Mouse (Mus musculus) MEL (cell line): Measurements from ENCODE around the gene Tom1l2. TPM values are rescaled to one million over a fixed set of nuclear protein-coding genes. Genes with fewer than 3 reads are reported as not detected.

ENCODE experiments used
- DNase-seq: peaks from one replicate; pipeline ENCODE4 v3.0.0; 2011; ENCODE audit warnings: low read depth, low spot score
- H3K27ac ChIP-seq: 2 replicates; pipeline ENCODE4 v1.5.1; 2012; ENCODE audit warnings: low read depth, mild to moderate bottlenecking, control low read depth, low read length, moderate library complexity; ENCODE audit not compliant: control insufficient read depth
- H3K27me3 ChIP-seq, 2 experiments: fragments of 150-350 bp in 1 of 2; sonication (generic) in 1 of 2; 2 replicates each; pipeline ENCODE4 v1.6.1; 2012; ENCODE audit warnings: low read length in 2 of 2, mild to moderate bottlenecking in 2 of 2, improper control_type of control experiment in 1 of 2, moderate library complexity in 1 of 2; ENCODE audit not compliant: insufficient read depth in 2 of 2, control insufficient read depth in 1 of 2
- H3K36me3 ChIP-seq, 2 experiments: 2 replicates each; pipeline ENCODE4 v1.6.1; 2012 to 2014; ENCODE audit warnings: low read length in 2 of 2, improper control_type of control experiment in 1 of 2, inconsistent platforms in 1 of 2, mild to moderate bottlenecking in 1 of 2; ENCODE audit not compliant: insufficient read depth in 2 of 2, control insufficient read depth in 1 of 2
- H3K4me1 ChIP-seq, 2 experiments: fragments of 150-350 bp in 1 of 2; sonication (generic) in 1 of 2; 2 replicates each; pipeline ENCODE4 v1.6.1; 2012; ENCODE audit warnings: low read length in 2 of 2, improper control_type of control experiment in 1 of 2, mild to moderate bottlenecking in 1 of 2; ENCODE audit not compliant: insufficient read depth in 2 of 2, control insufficient read depth in 1 of 2
- H3K4me3 ChIP-seq, 2 experiments: fragments of 150-350 bp in 1 of 2; sonication (generic) in 1 of 2; 2 replicates each; pipeline ENCODE4 v1.5.1; 2012; ENCODE audit warnings: low read depth in 2 of 2, low read length in 2 of 2, mild to moderate bottlenecking in 2 of 2, moderate library complexity in 2 of 2, control low read depth in 1 of 2, improper control_type of control experiment in 1 of 2; ENCODE audit not compliant: control insufficient read depth in 1 of 2, insufficient read depth in 1 of 2
- H3K79me2 ChIP-seq: 2 replicates; pipeline ENCODE4 v1.6.1; 2012; ENCODE audit warnings: mild to moderate bottlenecking, low read length, moderate library complexity; ENCODE audit not compliant: control insufficient read depth, poor library complexity, insufficient read depth
- H3K9ac ChIP-seq: 2 replicates; pipeline ENCODE4 v1.6.1; 2012; ENCODE audit warnings: low read depth, mild to moderate bottlenecking, control low read depth, low read length, moderate library complexity; ENCODE audit not compliant: control insufficient read depth, poor library complexity, severe bottlenecking
- H3K9me3 ChIP-seq: fragments of 150-350 bp; sonication (generic); replicated peaks from 2 replicates; pipeline ENCODE4 v1.6.1; 2012; ENCODE audit warnings: mild to moderate bottlenecking, low read length, improper control_type of control experiment, moderate library complexity; ENCODE audit not compliant: insufficient read depth
- BHLHE40 ChIP-seq: IDR thresholded peaks from 2 replicates; pipeline ENCODE4 v1.6.1; 2012; ENCODE audit warnings: low read depth, mild to moderate bottlenecking, inconsistent platforms, low read length, improper control_type of control experiment, borderline replicate concordance
- CTCF ChIP-seq, 3 experiments: IDR thresholded peaks in 2 of 3; conservative IDR thresholded peaks in 1 of 3; 2 replicates each; pipeline ENCODE4 v1.5.1; 2011 to 2012; ENCODE audit warnings: low read length in 3 of 3, low read depth in 2 of 3, mild to moderate bottlenecking in 2 of 3, improper control_type of control experiment in 1 of 3, inconsistent platforms in 1 of 3, mixed read lengths in 1 of 3, moderate library complexity in 1 of 3; ENCODE audit not compliant: control insufficient read depth in 1 of 3, insufficient read depth in 1 of 3, poor library complexity in 1 of 3, severe bottlenecking in 1 of 3
- E2F4 ChIP-seq: IDR thresholded peaks from 2 replicates; pipeline ENCODE4 v1.6.1; 2011; ENCODE audit warnings: low read depth, low read length, improper control_type of control experiment, borderline replicate concordance
- EP300 ChIP-seq, 2 experiments: IDR thresholded peaks; 2 replicates each; pipeline ENCODE4 v1.6.1; 2011; ENCODE audit warnings: improper control_type of control experiment in 2 of 2, low read length in 2 of 2, low read depth in 1 of 2, mild to moderate bottlenecking in 1 of 2
- ETS1 ChIP-seq: IDR thresholded peaks from 2 replicates; pipeline ENCODE4 v1.6.1; 2012; ENCODE audit warnings: low read depth, mild to moderate bottlenecking, inconsistent platforms, low read length, improper control_type of control experiment, moderate library complexity
- GATA1 ChIP-seq: IDR thresholded peaks from 2 replicates; pipeline ENCODE4 v1.6.1; 2011; ENCODE audit warnings: low read depth, low read length, improper control_type of control experiment
- JUND ChIP-seq: IDR thresholded peaks from 2 replicates; pipeline ENCODE4 v1.6.1; 2011; ENCODE audit warnings: low read depth, mild to moderate bottlenecking, improper control_type of control experiment, low read length
- MAFK ChIP-seq: IDR thresholded peaks from 2 replicates; pipeline ENCODE4 v1.6.1; 2011; ENCODE audit warnings: low read depth, mild to moderate bottlenecking, low read length, improper control_type of control experiment, borderline replicate concordance
- MAZ ChIP-seq: IDR thresholded peaks from 2 replicates; pipeline ENCODE4 v1.6.1; 2012; ENCODE audit warnings: low read depth, mild to moderate bottlenecking, inconsistent platforms, low read length, improper control_type of control experiment
- MXI1 ChIP-seq: IDR thresholded peaks from 2 replicates; pipeline ENCODE4 v1.6.1; 2011; ENCODE audit warnings: mild to moderate bottlenecking, low read depth, low read length, improper control_type of control experiment
- MYC ChIP-seq: IDR thresholded peaks from 2 replicates; pipeline ENCODE4 v1.6.1; 2011; ENCODE audit warnings: low read depth, mild to moderate bottlenecking, low read length, improper control_type of control experiment, moderate library complexity
- POLR2A ChIP-seq, 2 experiments: IDR thresholded peaks; 2 replicates each; pipeline ENCODE4 v1.6.1; 2011 to 2012; ENCODE audit warnings: low read length in 2 of 2, mild to moderate bottlenecking in 2 of 2, control low read depth in 1 of 2, improper control_type of control experiment in 1 of 2, low read depth in 1 of 2, moderate library complexity in 1 of 2; ENCODE audit not compliant: control insufficient read depth in 1 of 2, insufficient read depth in 1 of 2, poor library complexity in 1 of 2
- POLR2AphosphoS5 ChIP-seq: IDR thresholded peaks from 2 replicates; pipeline ENCODE4 v1.6.1; 2012; ENCODE audit warnings: low read depth, borderline replicate concordance, mild to moderate bottlenecking, inconsistent platforms, low read length, moderate library complexity, mixed read lengths
- RAD21 ChIP-seq: IDR thresholded peaks from 2 replicates; pipeline ENCODE4 v1.6.1; 2011; ENCODE audit warnings: mild to moderate bottlenecking, low read depth, low read length, improper control_type of control experiment
- SIN3A ChIP-seq: IDR thresholded peaks from 2 replicates; pipeline ENCODE4 v1.6.1; 2012; ENCODE audit warnings: low read length, improper control_type of control experiment, inconsistent platforms
- TAL1 ChIP-seq: IDR thresholded peaks from 2 replicates; pipeline ENCODE4 v1.6.1; 2012; ENCODE audit warnings: mild to moderate bottlenecking, inconsistent platforms, low read length, moderate library complexity, mixed read lengths
- ZKSCAN1 ChIP-seq: IDR thresholded peaks from 2 replicates; pipeline ENCODE4 v1.6.1; 2012; ENCODE audit warnings: low read depth, mild to moderate bottlenecking, inconsistent platforms, low read length, improper control_type of control experiment, moderate library complexity
- ZNF384 ChIP-seq: IDR thresholded peaks from 2 replicates; pipeline ENCODE4 v1.6.1; 2012; ENCODE audit warnings: low read depth, mild to moderate bottlenecking, inconsistent platforms, low read length, improper control_type of control experiment
- polyA plus RNA-seq, 2 experiments: library from polyadenylated mRNA; stranded (reverse) in 1 of 2; unstranded in 1 of 2; fragments of >175 nt in 1 of 2; fragments of >200 nt in 1 of 2; gene quantifications; 2 replicates each; pipeline versions ENCODE4 v1.2.1 to v1.2.4; 2012; ENCODE audit warnings: low replicate concordance in 2 of 2, low read depth in 1 of 2; ENCODE audit not compliant: insufficient read length in 2 of 2, insufficient read depth in 1 of 2, missing spikeins in 1 of 2
- total RNA-seq: library from RNA; depleted of rRNA; stranded (reverse); fragments of 300-350 nt; gene quantifications from 2 replicates; pipeline ENCODE4 v1.2.3, GENCODE M21; 2012

Gene Tom1l2
- total and polyA plus RNA-seq, 3 experiments = 6.8 to 12.2 TPM; not detected in 1

GRCm38 (mm10) chr11:60247753-60248550 is 104.8 kb downstream of the Tom1l2 start:
- TF ChIP-seq ZKSCAN1 = no peak
- no peak for TF ChIP-seq JUND
- TF ChIP-seq TAL1 = no peak
- TF ChIP-seq SIN3A = no peak
- no peak for TF ChIP-seq MYC
- no peak for TF ChIP-seq MXI1
- TF ChIP-seq EP300 (IDR thresholded peaks at IDR 0.05; ENCODE audit: low read depth in 1 of 2, low read length in 2 of 2) = no peak
- no peak for TF ChIP-seq CTCF (IDR thresholded peaks at IDR 0.05 in 2 of 3, conservative IDR thresholded peaks at IDR 0.05 in 1 of 3; ENCODE audit: control insufficient read depth in 1 of 3, insufficient read depth in 1 of 3, low read depth in 2 of 3, low read length in 3 of 3, poor library complexity in 1 of 3, severe bottlenecking in 1 of 3)
- TF ChIP-seq ETS1 = no peak
- TF ChIP-seq POLR2AphosphoS5 = no peak
- no peak for TF ChIP-seq BHLHE40
- no peak for TF ChIP-seq MAFK
- no peak for TF ChIP-seq POLR2A (IDR thresholded peaks at IDR 0.05; ENCODE audit: control insufficient read depth in 1 of 2, insufficient read depth in 1 of 2, low read depth in 1 of 2, low read length in 2 of 2, poor library complexity in 1 of 2)
- no peak for TF ChIP-seq RAD21
- no peak for TF ChIP-seq ZNF384
- TF ChIP-seq GATA1 = no peak
- no peak for TF ChIP-seq E2F4
- H3K36me3 ChIP-seq = no peaks in the 10 kb centered on the region
- no peak overlapping the region for H3K4me3 ChIP-seq
- no peaks in the 10 kb centered on the region for H3K27me3 ChIP-seq
- H3K4me1 ChIP-seq = no peaks in the 10 kb centered on the region
- H3K27ac ChIP-seq = no peak overlapping the region
- no peak overlapping the region for H3K9ac ChIP-seq
- H3K9me3 ChIP-seq = no peaks in the 10 kb centered on the region
- H3K79me2 ChIP-seq = no peaks in the 10 kb centered on the region
- DNase-seq = no peak

GRCm38 (mm10) chr11:60246077-60246476 is 106.6 kb downstream of the Tom1l2 start:
- no peaks in the 10 kb centered on the region for H3K4me1 ChIP-seq
- no peaks in the 10 kb centered on the region for H3K27me3 ChIP-seq
- no peak for DNase-seq
- no peak overlapping the region for H3K9ac ChIP-seq
- H3K27ac ChIP-seq = no peak overlapping the region
- H3K36me3 ChIP-seq = no peaks in the 10 kb centered on the region
- no peak overlapping the region for H3K4me3 ChIP-seq
- H3K79me2 ChIP-seq = no peaks in the 10 kb centered on the region
- TF ChIP-seq MAZ (no peak), MXI1 (no peak)
- H3K9me3 ChIP-seq = no peaks in the 10 kb centered on the region
